Mouse (Mus musculus) embryonic facial prominence, embryonic 13.5 days (tissue): Measurements from ENCODE around the gene Sema4d. TPM values are rescaled to one million over a fixed set of nuclear protein-coding genes. Genes with fewer than 3 reads are reported as not detected.

Experiments
- ATAC-seq: fragments of 200-750 bp; cut with Nextera tagmentation; 2 replicates; pipeline ENCODE4 v1.8.0; 2017; ENCODE audit warnings: low read depth; ENCODE audit not compliant: insufficient number of reproducible peaks, insufficient read depth, low FRiP score, low TSS enrichment
- H3K27ac ChIP-seq: fragments of 300-500 bp; sonication (generic); 2 replicates; pipeline ENCODE4 v1.5.1; 2015; ENCODE audit warnings: moderate library complexity, mild to moderate bottlenecking, inconsistent platforms
- H3K27me3 ChIP-seq: fragments of 300-500 bp; sonication (generic); 2 replicates; pipeline ENCODE4 v1.6.1; 2015; ENCODE audit warnings: mild to moderate bottlenecking, inconsistent platforms
- H3K36me3 ChIP-seq: fragments of 300-500 bp; sonication (generic); 2 replicates; pipeline ENCODE4 v1.6.1; 2015; ENCODE audit warnings: mild to moderate bottlenecking, inconsistent platforms
- H3K4me1 ChIP-seq: fragments of 300-500 bp; sonication (generic); 2 replicates; pipeline ENCODE4 v1.6.1; 2015; ENCODE audit warnings: inconsistent platforms
- H3K4me2 ChIP-seq: fragments of 300-500 bp; sonication (generic); 2 replicates; pipeline ENCODE4 v1.6.1; 2015; ENCODE audit warnings: moderate library complexity, mild to moderate bottlenecking, inconsistent platforms
- H3K4me3 ChIP-seq: fragments of 300-500 bp; sonication (generic); 2 replicates; pipeline ENCODE4 v1.5.1; 2015; ENCODE audit warnings: mild to moderate bottlenecking, inconsistent platforms
- H3K9ac ChIP-seq: fragments of 300-500 bp; sonication (generic); 2 replicates; pipeline ENCODE4 v1.6.1; 2015; ENCODE audit warnings: mild to moderate bottlenecking, inconsistent platforms
- H3K9me3 ChIP-seq: fragments of 300-500 bp; sonication (generic); 2 replicates; pipeline ENCODE4 v1.6.1; 2016; ENCODE audit warnings: inconsistent platforms
- WGBS: fragments of 180-500 bp; shearing (Covaris S2); methylation state at CpG from one replicate; pipeline ENCODE4 v1.1.7; 2015; ENCODE audit warnings: mixed read lengths; 5-methylcytosine and 5-hydroxymethylcytosine counted together
- polyA plus RNA-seq: library from polyadenylated mRNA; unstranded; fragments of >200 nt; fragmentation: Nextera tagmentation; extraction: Ambion mirVana; gene quantifications from 2 replicates; pipeline ENCODE4 v1.2.1, GENCODE M21; 2015

Gene Sema4d
- polyA plus RNA-seq, 1 experiment from 2014 or later: 7.3 TPM

DNA sequence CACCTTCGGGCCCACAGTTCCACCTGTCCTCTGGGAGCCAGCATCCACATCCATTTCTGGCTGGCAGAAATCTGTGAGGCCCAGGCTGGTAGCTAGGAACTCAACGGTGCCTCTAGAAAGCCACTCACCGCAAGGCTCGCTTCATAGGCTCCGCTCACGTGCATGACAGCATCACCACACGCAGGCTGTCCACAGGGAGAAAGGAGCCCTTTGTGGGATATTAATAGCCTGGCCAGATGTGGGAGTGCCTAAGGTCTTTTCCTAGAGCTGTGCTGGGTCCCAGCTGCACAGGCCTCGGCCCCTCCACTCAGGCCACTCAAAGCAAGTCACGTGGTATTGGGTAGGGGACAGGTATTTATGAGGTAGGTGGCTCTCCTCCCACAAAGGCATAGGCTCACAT is 35.1 kb downstream of the Sema4d start:
- no peaks in the 10 kb centered on the region for H3K9me3 ChIP-seq
- H3K36me3 ChIP-seq: no peaks in the 10 kb centered on the region
- H3K9ac ChIP-seq: no peak overlapping the region
- WGBS: 70% methylated on average over 9 of the region's 9 CpGs
- no peak overlapping the region for H3K4me2 ChIP-seq
- H3K4me3 ChIP-seq: no peak overlapping the region
- H3K27me3 ChIP-seq: no peaks in the 10 kb centered on the region
- H3K27ac ChIP-seq: no peak overlapping the region
- ATAC-seq: no peak
- peaks cover 69% of the 10 kb centered on the region for H3K4me1 ChIP-seq

- Histone ChIP-seq H3K27ac (no peak overlapping the region), H3K9me3 (no peaks in the 10 kb centered on the region), H3K27me3 (no peaks in the 10 kb centered on the region), H3K4me1 (peaks cover 77% of the 10 kb centered on the region), H3K4me2 (no peak overlapping the region), H3K9ac (no peak overlapping the region), H3K4me3 (no peak overlapping the region), H3K36me3 (no peaks in the 10 kb centered on the region)
- WGBS: 68% methylated on average over 2 of the region's 2 CpGs
- no peak for ATAC-seq
These were observed 36.4 kb downstream of the Sema4d start for GRCm38 (mm10) chr13:51757099-51757498.

GRCm38 (mm10) chr13:51756563-51756962 is 37.0 kb downstream of the Sema4d start:
- WGBS: 34% methylated on average over 3 of the region's 3 CpGs
- Histone ChIP-seq H3K4me2 (no peak overlapping the region), H3K9ac (no peak overlapping the region)

DNA sequence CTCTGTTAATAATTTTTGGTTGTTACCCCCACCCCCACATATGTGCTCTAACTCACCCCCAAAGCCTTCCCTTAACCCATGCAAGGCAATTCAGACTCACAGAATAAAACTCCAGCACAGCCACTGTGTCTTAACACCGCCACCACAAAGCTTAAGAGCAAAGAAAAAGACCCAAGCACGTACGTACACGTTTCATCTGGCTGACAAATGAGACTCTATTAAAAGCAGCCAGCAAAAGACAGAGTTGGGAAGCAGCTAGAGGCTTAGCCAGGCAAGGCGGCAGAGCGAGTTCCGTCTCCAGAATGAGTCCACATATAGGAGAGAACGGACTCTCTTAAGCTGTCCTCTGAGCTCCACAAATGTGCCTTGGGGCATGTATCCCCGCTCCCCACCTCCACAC is 37.5 kb downstream of the Sema4d start:
- Histone ChIP-seq H3K9me3 (no peaks in the 10 kb centered on the region), H3K36me3 (no peaks in the 10 kb centered on the region), H3K27me3 (no peaks in the 10 kb centered on the region), H3K4me3 (no peak overlapping the region), H3K9ac (no peak overlapping the region), H3K27ac (peak overlapping the region; percentile 60), H3K4me1 (peaks cover 75% of the 10 kb centered on the region), H3K4me2 (no peak overlapping the region)
- no peak for ATAC-seq
- WGBS: 35% methylated on average over 9 of the region's 9 CpGs

More at GRCm38 (mm10) chr13:51756563-51756962, 37.0 kb downstream of the Sema4d start:
- no peaks in the 10 kb centered on the region for H3K27me3 ChIP-seq
- H3K4me3 ChIP-seq: no peak overlapping the region
- H3K4me1 ChIP-seq: peaks cover 75% of the 10 kb centered on the region
- H3K36me3 ChIP-seq: no peaks in the 10 kb centered on the region
- H3K27ac ChIP-seq: peak overlapping the region; percentile 60
- ATAC-seq: no peak
- no peaks in the 10 kb centered on the region for H3K9me3 ChIP-seq

DNA sequence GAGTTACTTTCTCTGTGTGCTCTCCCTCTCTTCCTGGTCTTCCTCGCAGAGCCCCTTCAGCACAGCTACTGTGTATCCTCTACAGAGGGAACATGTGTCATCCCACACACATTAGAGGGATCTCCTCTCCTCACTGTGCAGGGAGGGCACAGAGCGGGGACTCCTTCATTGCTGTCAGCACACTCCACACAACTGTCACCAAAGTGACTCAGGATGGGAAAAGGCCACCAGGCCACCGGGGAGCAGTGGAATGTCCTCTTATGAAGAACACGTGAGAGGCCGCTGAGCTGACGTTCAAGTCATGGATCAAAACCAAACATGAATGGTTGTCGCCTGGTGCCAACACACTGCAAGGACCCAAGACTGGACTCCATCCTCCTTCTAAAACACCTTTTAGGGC is 38.0 kb downstream of the Sema4d start:
- Histone ChIP-seq H3K36me3 (no peaks in the 10 kb centered on the region), H3K9me3 (no peaks in the 10 kb centered on the region), H3K9ac (no peak overlapping the region), H3K4me1 (peaks cover 75% of the 10 kb centered on the region), H3K4me2 (no peak overlapping the region), H3K4me3 (no peak overlapping the region), H3K27ac (peak overlapping the region; percentile 60), H3K27me3 (no peaks in the 10 kb centered on the region)
- ATAC-seq: no peak
- WGBS: 65% methylated on average over 7 of the region's 7 CpGs

DNA sequence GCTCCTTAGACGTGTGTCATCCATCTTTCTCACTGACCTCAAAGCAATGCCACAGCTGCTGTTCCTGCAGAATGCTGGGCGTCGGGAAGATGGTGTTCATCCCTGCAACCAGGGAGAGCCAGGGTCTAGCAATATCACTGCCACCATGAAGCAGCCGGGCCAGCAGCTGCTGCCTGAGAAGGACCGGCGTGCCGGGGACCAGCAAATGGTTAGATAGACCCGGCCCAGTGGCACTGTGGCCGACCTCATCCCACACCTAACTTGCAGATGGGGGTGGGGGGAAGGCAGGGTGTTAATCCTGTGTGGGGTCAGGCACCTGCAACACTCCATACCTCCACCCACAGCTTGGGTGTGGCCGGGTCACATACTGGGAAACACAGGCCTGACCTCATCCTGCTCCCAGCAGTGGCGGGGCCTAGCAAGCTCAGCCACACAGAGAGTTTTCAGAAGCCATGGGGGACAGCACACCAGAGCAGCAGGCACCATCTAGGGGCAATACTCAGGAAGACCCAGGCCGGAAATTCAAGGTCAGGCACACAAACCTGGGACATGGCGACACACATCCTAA is 38.9 kb downstream of the Sema4d start:
- no peak overlapping the region for H3K4me2 ChIP-seq
- no peaks in the 10 kb centered on the region for H3K27me3 ChIP-seq
- no peak for ATAC-seq
- no peaks in the 10 kb centered on the region for H3K9me3 ChIP-seq
- H3K27ac ChIP-seq: no peak overlapping the region
- H3K4me3 ChIP-seq: no peak overlapping the region
- H3K36me3 ChIP-seq: no peaks in the 10 kb centered on the region
- H3K9ac ChIP-seq: no peak overlapping the region
- WGBS: 81% methylated on average over 13 of the region's 13 CpGs
- peaks cover 76% of the 10 kb centered on the region for H3K4me1 ChIP-seq

GRCm38 (mm10) chr13:51753802-51754444 is 39.6 kb downstream of the Sema4d start:
- 66% methylated on average over 5 of the region's 5 CpGs for WGBS
- Histone ChIP-seq H3K4me3 (no peak overlapping the region), H3K9ac (no peak overlapping the region), H3K27ac (no peak overlapping the region), H3K36me3 (no peaks in the 10 kb centered on the region), H3K4me2 (no peak overlapping the region), H3K9me3 (no peaks in the 10 kb centered on the region), H3K4me1 (peaks cover 83% of the 10 kb centered on the region), H3K27me3 (no peaks in the 10 kb centered on the region)
- ATAC-seq: no peak

DNA sequence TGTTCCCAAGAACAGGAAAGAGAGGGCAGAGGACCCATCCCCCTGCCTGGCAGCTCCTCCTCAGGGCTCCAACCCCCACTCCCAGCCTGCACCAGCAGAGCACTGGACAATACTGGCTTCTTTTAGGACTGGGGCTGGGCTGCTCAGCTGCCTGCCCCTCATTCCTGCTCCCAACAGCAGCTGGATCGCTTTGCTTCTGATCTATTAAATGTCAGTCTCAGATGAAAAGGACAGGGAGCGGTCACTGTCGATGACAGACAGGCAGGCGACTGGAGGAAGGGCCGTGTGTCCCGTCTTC is 40.4 kb downstream of the Sema4d start:
- H3K9me3 ChIP-seq: no peaks in the 10 kb centered on the region
- H3K27me3 ChIP-seq: no peaks in the 10 kb centered on the region
- H3K4me2 ChIP-seq: no peak overlapping the region
- 44% methylated on average over 6 of the region's 6 CpGs for WGBS
- H3K27ac ChIP-seq: no peak overlapping the region
- peaks cover 86% of the 10 kb centered on the region for H3K4me1 ChIP-seq
- H3K36me3 ChIP-seq: no peaks in the 10 kb centered on the region
- H3K4me3 ChIP-seq: no peak overlapping the region
- no peak overlapping the region for H3K9ac ChIP-seq
- no peak for ATAC-seq

GRCm38 (mm10) chr13:51752346-51753167 is 41.0 kb downstream of the Sema4d start:
- H3K9ac ChIP-seq: no peak overlapping the region
- H3K36me3 ChIP-seq: no peaks in the 10 kb centered on the region
- WGBS: 65% methylated on average over 15 of the region's 15 CpGs
- peak overlapping the region; percentile 16; the same call in 1 of the 2 replicates for H3K27ac ChIP-seq
- ATAC-seq: no peak
- no peaks in the 10 kb centered on the region for H3K27me3 ChIP-seq
- H3K4me1 ChIP-seq: peaks cover 91% of the 10 kb centered on the region
- no peaks in the 10 kb centered on the region for H3K9me3 ChIP-seq
- H3K4me2 ChIP-seq: no peak overlapping the region
- no peak overlapping the region for H3K4me3 ChIP-seq

DNA sequence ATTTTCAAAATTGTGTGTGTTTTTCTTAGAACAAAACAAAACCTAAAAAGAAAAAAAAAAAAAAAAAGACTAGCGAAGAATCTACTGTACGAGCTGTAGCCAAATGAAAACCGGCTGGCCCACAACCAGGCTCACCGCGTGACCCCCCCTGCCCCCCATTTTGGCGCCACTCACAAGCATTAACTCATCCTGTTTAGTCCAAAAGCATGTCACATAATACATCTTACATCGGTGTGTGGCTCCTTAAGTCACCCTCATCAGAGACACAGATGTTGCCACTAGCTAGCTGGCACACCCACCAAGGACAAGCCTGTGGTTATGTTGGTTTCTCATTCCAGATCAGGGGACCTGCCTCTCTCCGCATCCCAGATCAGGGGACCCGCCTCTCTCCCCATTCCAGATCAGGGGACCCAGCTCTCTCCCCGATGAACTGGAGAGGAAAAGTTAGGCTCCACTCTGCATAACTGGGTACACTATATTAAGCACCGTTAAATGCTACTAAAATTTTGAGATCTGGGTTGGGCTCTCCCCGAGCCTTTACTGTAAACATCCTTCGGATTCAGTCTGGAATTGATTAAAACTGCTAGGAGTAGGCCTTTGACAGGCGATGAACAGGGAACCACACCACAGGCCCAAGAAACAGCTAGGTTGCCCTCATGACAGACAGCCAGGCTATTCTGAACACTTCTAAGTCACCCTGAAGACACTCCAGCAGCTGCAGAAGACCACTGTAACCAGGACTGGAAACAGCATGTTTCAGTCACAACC is 43.8 kb downstream of the Sema4d start:
- 0 out of 2 replicates have a peak, but pooled peaks have one; percentile 33 for ATAC-seq
- no peaks in the 10 kb centered on the region for H3K36me3 ChIP-seq
- 29% methylated on average over 14 of the region's 14 CpGs for WGBS
- H3K27ac ChIP-seq: peak overlapping the region; percentile 90
- no peak overlapping the region for H3K4me3 ChIP-seq
- H3K9me3 ChIP-seq: no peaks in the 10 kb centered on the region
- H3K27me3 ChIP-seq: no peaks in the 10 kb centered on the region
- H3K9ac ChIP-seq: no peak overlapping the region
- peaks cover 77% of the 10 kb centered on the region for H3K4me1 ChIP-seq
- H3K4me2 ChIP-seq: peak overlapping the region; percentile 31

DNA sequence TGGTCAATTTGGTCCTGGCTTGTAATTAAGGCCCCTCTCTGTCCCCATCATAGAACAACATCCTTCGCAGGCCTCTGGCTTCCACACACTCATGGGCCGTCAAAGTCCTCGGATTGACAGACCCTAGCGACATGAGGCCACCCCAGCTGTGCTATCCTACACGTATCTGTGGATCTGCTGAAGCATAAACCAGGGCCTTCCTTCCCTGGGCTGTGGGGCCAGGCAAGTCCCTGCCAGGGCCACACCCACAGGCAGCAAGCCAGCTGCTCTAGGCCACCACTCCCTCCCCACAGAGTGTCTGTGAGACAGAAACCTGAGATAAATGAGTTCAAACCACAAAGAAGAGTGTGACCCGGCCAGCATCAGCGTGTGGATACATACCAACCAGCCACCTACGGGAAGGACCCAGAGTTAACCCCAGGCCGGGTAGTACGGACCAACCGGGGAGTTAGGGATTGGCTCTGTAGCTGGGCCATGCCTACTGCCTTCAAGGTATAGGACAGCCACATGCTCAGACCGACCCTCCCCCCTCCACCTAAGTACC is 45.5 kb downstream of the Sema4d start:
- ATAC-seq: no peak
- Histone ChIP-seq H3K4me3 (no peak overlapping the region), H3K4me1 (peaks cover 63% of the 10 kb centered on the region)

More for the DNA sequence above, 45.5 kb downstream of the Sema4d start:
- no peaks in the 10 kb centered on the region for H3K27me3 ChIP-seq
- H3K9ac ChIP-seq: no peak overlapping the region
- no peaks in the 10 kb centered on the region for H3K36me3 ChIP-seq
- no peaks in the 10 kb centered on the region for H3K9me3 ChIP-seq
- peak overlapping the region; percentile 28; the same call in 1 of the 2 replicates for H3K4me2 ChIP-seq
- H3K27ac ChIP-seq: peak overlapping the region; percentile 90
- WGBS: 43% methylated on average over 12 of the region's 12 CpGs
